Comparison of ENCODE assay signal across 19 mouse cellular contexts in the genomic region with DNA sequence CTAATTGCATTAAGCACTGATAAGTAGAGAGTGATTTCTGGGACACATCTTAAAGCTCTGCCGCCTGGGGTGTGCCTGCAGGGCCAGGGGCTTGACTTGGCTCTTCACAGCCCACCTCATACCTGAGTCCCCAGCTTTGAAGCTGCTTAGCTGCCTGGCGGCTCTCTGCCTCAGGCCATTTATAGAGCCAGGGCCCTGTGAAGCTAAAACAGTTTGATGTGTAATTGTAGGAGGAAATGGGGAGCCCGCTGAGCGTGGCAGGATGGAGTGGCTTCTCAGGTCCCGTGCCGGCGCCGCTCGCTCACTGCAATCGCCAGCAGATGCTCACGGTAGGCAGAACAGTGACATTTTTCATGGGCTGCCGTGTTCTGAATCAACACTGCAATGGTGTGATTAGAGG.
A peak's percentile ranks its signal among the peaks of the same experiment; 100 is the strongest.
DNase-seq lines count a peak whose midpoint lies in the region; ATAC-seq lines count a peak whose summit lies in the region.
"Had no signal": no experiment of that assay in that cellular context is flagged by ENCODE, and none has a peak within 500 bp of the region (broad histone marks: within the 10 kb centered on the region; RNA-seq: fewer than 3 reads in every experiment).

No protein-coding gene starts in this region.

- peaks cover 27% of the 10 kb centered on the region for H3K4me1 ChIP-seq in forebrain, embryonic 10.5 days
- peaks cover 6% of the 10 kb centered on the region for H3K4me1 ChIP-seq in forebrain, embryonic 16.5 days (replicated peaks; ENCODE audit: control insufficient read depth, insufficient read depth, low read length)
- H3K4me1 ChIP-seq in limb, embryonic 11.5 days (ENCODE audit: control insufficient read depth, insufficient read depth, low read length), result peaks cover 17% of the 10 kb centered on the region
- peaks cover 26% of the 10 kb centered on the region for H3K4me1 ChIP-seq in limb, embryonic 10.5 days
- peaks cover 37% of the 10 kb centered on the region for H3K4me1 ChIP-seq in hindbrain, embryonic 15.5 days (replicated peaks)
- peaks cover 43% of the 10 kb centered on the region for H3K4me1 ChIP-seq in neural tube, embryonic 13.5 days (replicated peaks)
- H3K4me1 ChIP-seq: megakaryocyte, embryonic 14.5 days had no signal

- peak overlapping the region; percentile 40; the same call in 1 of the 2 replicates for H3K27ac ChIP-seq in forebrain, embryonic 10.5 days
- H3K27ac ChIP-seq in forebrain, embryonic 16.5 days (ENCODE audit: low read length), result no peak overlapping the region
- no peak overlapping the region for H3K27ac ChIP-seq in limb, embryonic 11.5 days (replicated peaks; ENCODE audit: low read depth, low read length)
- no peak overlapping the region for H3K27ac ChIP-seq in limb, embryonic 10.5 days
- H3K27ac ChIP-seq in hindbrain, embryonic 15.5 days (replicated peaks), result 0 out of 2 replicates have a peak overlapping the region, but pooled peaks have one; percentile 4
- H3K27ac ChIP-seq in neural tube, embryonic 13.5 days (replicated peaks), result peak overlapping the region; percentile 57
- H3K27ac ChIP-seq: kidney, embryonic 15.5 days had no signal

- WGBS in forebrain, embryonic 10.5 days, result 33% methylated on average over 12 of the region's 12 CpGs
- WGBS in forebrain, embryonic 16.5 days, result 30% methylated on average over 12 of the region's 12 CpGs
- WGBS in limb, embryonic 11.5 days, result 7% methylated on average over 12 of the region's 12 CpGs
- 4% methylated on average over 12 of the region's 12 CpGs for WGBS in limb, embryonic 10.5 days
- WGBS in hindbrain, embryonic 15.5 days, result 24% methylated on average over 12 of the region's 12 CpGs
- WGBS in neural tube, embryonic 13.5 days, result 7% methylated on average over 12 of the region's 12 CpGs

- no peaks in the 10 kb centered on the region for H3K36me3 ChIP-seq in forebrain, embryonic 10.5 days (replicated peaks)
- no peaks in the 10 kb centered on the region for H3K36me3 ChIP-seq in forebrain, embryonic 16.5 days (ENCODE audit: control insufficient read depth, insufficient read depth)
- no peaks in the 10 kb centered on the region for H3K36me3 ChIP-seq in limb, embryonic 11.5 days (ENCODE audit: control insufficient read depth, insufficient read depth, low read length)
- H3K36me3 ChIP-seq in limb, embryonic 10.5 days, result no peaks in the 10 kb centered on the region
- no peaks in the 10 kb centered on the region for H3K36me3 ChIP-seq in hindbrain, embryonic 15.5 days
- no peaks in the 10 kb centered on the region for H3K36me3 ChIP-seq in neural tube, embryonic 13.5 days
- H3K36me3 ChIP-seq: kidney, embryonic 15.5 days had no signal

- peaks cover 15% of the 10 kb centered on the region; the same call in 1 of the 2 replicates for H3K27me3 ChIP-seq in forebrain, embryonic 10.5 days (ENCODE audit: poor library complexity, severe bottlenecking)
- no peaks in the 10 kb centered on the region for H3K27me3 ChIP-seq in forebrain, embryonic 16.5 days (replicated peaks; ENCODE audit: control insufficient read depth, insufficient read depth, low read length)
- no peaks in the 10 kb centered on the region for H3K27me3 ChIP-seq in limb, embryonic 11.5 days (ENCODE audit: control insufficient read depth, insufficient read depth, low read length)
- H3K27me3 ChIP-seq in limb, embryonic 10.5 days (ENCODE audit: low read depth, poor library complexity, severe bottlenecking), result peaks cover 24% of the 10 kb centered on the region; the same call in 1 of the 2 replicates
- H3K27me3 ChIP-seq in hindbrain, embryonic 15.5 days, result no peaks in the 10 kb centered on the region
- H3K27me3 ChIP-seq in neural tube, embryonic 13.5 days, result peaks cover 1% of the 10 kb centered on the region
- H3K27me3 ChIP-seq: kidney, embryonic 15.5 days; megakaryocyte, embryonic 14.5 days; Patski had no signal

- no peak overlapping the region for H3K4me3 ChIP-seq in forebrain, embryonic 10.5 days
- no peak overlapping the region for H3K4me3 ChIP-seq in forebrain, embryonic 16.5 days (replicated peaks; ENCODE audit: low read length)
- no peak overlapping the region for H3K4me3 ChIP-seq in limb, embryonic 11.5 days (ENCODE audit: low read depth, low read length)
- H3K4me3 ChIP-seq in limb, embryonic 10.5 days, result no peak overlapping the region
- no peak overlapping the region for H3K4me3 ChIP-seq in hindbrain, embryonic 15.5 days
- no peak overlapping the region for H3K4me3 ChIP-seq in neural tube, embryonic 13.5 days
- H3K4me3 ChIP-seq: erythroblast, embryonic 14.5 days; kidney, embryonic 15.5 days; megakaryocyte, embryonic 14.5 days had no signal

- no peak for DNase-seq in forebrain, embryonic 10.5 days (ENCODE audit: extremely low spot score, low spot score)
- peak; percentile 45 for DNase-seq in limb, embryonic 11.5 days (ENCODE audit: low spot score)
- no peak for DNase-seq in limb, embryonic 10.5 days (ENCODE audit: low spot score)
- DNase-seq in adrenal gland, postnatal 36 days, result no peak
- no peak for DNase-seq in adrenal gland, postnatal 4 days (ENCODE audit: low spot score in 2 of 2)
- DNase-seq: adrenal gland, adult 2 months; gastrocnemius, postnatal 25 days; heart, postnatal 10 days; left cerebral cortex, postnatal 4 days; lung, adult 2 months; spleen, adult 18-20 months had no signal

- no peak overlapping the region for H3K4me2 ChIP-seq in forebrain, embryonic 16.5 days (ENCODE audit: low read length)
- peak overlapping the region; percentile 15; the same call in 1 of the 2 replicates for H3K4me2 ChIP-seq in limb, embryonic 11.5 days (ENCODE audit: low read depth, severe bottlenecking)
- peak overlapping the region; percentile 13 for H3K4me2 ChIP-seq in hindbrain, embryonic 15.5 days
- H3K4me2 ChIP-seq in neural tube, embryonic 13.5 days, result peak overlapping the region; percentile 33
- H3K4me2 ChIP-seq: kidney, embryonic 15.5 days had no signal

- no peak for ATAC-seq in forebrain, embryonic 16.5 days
- ATAC-seq in limb, embryonic 11.5 days (ENCODE audit: insufficient number of reproducible peaks, low FRiP score, low TSS enrichment, low read depth), result no peak
- ATAC-seq in hindbrain, embryonic 15.5 days (ENCODE audit: low FRiP score, low read depth), result no peak
- no peak for ATAC-seq in neural tube, embryonic 13.5 days (ENCODE audit: low read depth)
- ATAC-seq: CD4-positive, CD25-positive, alpha-beta regulatory T cell, adult 4 months; Patski had no signal

- peaks cover 6% of the 10 kb centered on the region; the same call in 1 of the 2 replicates for H3K9me3 ChIP-seq in forebrain, embryonic 10.5 days
- no peaks in the 10 kb centered on the region; the same call in 1 of the 2 replicates for H3K9me3 ChIP-seq in forebrain, embryonic 16.5 days (ENCODE audit: control insufficient read depth, low read length)
- H3K9me3 ChIP-seq in limb, embryonic 11.5 days (ENCODE audit: control insufficient read depth, low read length), result no peaks in the 10 kb centered on the region
- no peaks in the 10 kb centered on the region for H3K9me3 ChIP-seq in limb, embryonic 10.5 days (replicated peaks)
- no peaks in the 10 kb centered on the region for H3K9me3 ChIP-seq in hindbrain, embryonic 15.5 days
- no peaks in the 10 kb centered on the region for H3K9me3 ChIP-seq in neural tube, embryonic 13.5 days
- H3K9me3 ChIP-seq: kidney, embryonic 15.5 days had no signal

- H3K9ac ChIP-seq in forebrain, embryonic 16.5 days (replicated peaks; ENCODE audit: low read depth, low read length), result no peak overlapping the region
- H3K9ac ChIP-seq in limb, embryonic 11.5 days (ENCODE audit: low read length), result no peak overlapping the region; the same call in 1 of the 2 replicates
- H3K9ac ChIP-seq in hindbrain, embryonic 15.5 days, result no peak overlapping the region
- peak overlapping the region; percentile 50 for H3K9ac ChIP-seq in neural tube, embryonic 13.5 days
- H3K9ac ChIP-seq: kidney, embryonic 15.5 days had no signal

Comparison
In these comparisons a context has a peak if more than half of its experiments do, and no peak if none do; other contexts are left out.
1. H3K27ac ChIP-seq: peak in forebrain, embryonic 10.5 days (single experiment), hindbrain, embryonic 15.5 days (single experiment) and neural tube, embryonic 13.5 days (single experiment); none in forebrain, embryonic 16.5 days (single experiment), limb, embryonic 11.5 days (single experiment) and limb, embryonic 10.5 days (single experiment).